Mouse (Mus musculus): ENCODE data around the gene Cd55b.
A peak's percentile ranks its signal among the peaks of the same experiment; 100 is the strongest.
"Not testable (repeated sequence)": the region's sequence is repeated elsewhere in the genome, so short reads cannot be mapped to it uniquely, and the experiment has no call there.

Gene Cd55b

DNA sequence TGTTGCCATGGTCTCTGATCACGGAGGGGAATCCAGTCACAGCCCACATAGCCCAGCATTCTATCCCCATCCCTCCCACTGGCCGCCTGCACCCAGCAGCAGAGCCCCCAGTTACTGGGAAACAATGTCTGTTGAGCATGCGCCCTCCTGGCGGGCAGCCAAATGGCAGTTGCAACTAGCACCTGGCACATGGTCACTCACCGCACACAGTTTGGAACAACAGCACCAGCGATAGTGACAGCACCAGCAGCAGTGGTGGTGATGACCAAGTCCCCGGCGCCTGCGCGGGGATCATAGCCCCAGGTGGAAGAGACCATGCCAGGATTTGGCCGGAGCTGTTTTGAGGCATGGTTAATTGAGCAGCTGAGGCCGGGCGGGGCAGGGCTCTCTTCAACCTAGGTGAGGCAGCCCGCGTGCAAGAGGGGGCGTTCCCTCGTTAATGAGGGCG is at the start of gene Cd55b:
TSS of gene Cd55b (minus strand) at position 346 of the 448 bp plus-strand sequence.
- no peak for DNase-seq (ENCODE audit: low read depth in 2 of 2, low spot score in 2 of 2)

DNA sequence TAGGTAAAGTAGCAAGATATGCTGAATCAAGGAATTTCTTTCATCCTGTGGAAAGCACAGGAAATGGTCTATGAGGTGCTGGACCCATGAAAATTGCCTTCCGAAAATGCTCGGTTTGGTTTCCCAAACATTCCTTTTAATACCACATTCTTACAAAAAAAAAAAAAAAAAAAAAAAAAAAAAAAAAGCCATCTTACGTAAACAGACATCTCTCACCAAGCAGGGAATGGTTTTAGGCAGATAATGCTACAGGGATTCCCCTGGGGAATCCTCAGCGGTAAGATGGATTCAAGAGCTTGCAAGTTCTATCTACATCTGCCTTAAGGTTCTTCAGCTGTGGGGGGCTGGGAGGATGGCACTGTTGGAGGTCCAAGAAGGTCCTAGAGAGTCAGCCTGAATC is 47.3 kb upstream of the Cd55b start:
- no peak for DNase-seq (ENCODE audit: low read depth in 2 of 2, low spot score in 2 of 2)

DNA sequence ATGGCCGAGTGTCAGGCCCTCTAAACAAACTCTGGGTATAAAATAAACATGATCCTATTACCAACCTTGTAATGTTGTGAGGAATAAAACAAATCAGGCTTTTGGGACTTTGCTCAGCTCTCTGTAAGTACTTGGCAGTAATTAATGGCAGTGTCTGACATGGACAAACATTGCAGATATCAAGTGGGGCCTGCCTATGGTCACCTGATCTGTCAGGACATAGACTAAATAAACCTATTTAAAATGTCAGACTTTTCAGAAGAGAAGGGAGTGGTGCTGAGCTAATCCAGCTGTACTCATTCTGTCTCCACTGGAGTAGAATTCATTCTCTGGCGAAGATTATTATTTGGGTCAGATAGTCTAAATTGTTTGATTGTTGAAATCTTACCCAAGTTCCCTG is 44.6 kb upstream of the Cd55b start:
- no peak for DNase-seq (ENCODE audit: low read depth in 2 of 2, low spot score in 2 of 2)

DNA sequence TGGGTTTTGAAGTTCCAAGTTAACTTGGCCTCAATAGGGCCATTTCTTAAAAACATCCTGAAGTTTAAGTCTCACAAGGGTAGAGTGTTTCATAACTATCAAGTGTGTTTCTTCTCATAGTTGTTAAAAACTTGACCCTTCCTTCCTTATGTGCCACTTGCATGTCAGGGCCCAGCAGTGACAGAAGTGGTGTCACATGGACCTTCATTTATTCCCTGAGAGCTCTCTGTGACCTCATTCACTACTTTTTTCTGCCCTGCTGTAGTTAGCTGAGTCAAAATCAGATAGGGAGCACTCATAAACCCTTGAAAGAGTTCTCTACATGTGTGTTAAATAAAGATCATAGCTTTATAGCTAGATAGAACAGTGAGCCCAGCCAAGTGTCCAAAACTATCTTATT is 41.4 kb upstream of the Cd55b start:
- DNase-seq (ENCODE audit: low read depth in 2 of 2, low spot score in 2 of 2): no peak

DNA sequence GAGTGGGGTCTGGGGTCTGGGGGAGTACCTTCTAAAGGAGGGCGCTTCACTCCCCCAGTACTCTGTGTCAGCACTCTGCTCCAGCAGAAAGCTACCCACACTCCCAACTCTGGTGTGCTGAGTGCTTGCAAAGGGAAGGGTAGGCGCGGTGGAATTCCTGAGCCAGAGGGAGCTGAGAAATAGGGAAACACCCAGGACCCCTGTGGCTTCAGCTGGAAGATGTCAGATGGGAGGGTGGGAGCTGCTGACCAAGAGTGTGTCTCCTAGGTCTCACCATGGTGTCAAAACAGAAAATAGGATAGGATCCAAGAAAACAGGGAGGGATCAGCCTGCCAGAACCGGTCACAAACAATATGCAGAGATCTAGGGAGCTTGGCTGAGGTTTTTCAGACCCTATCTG is 40.1 kb upstream of the Cd55b start:
- no peak for DNase-seq (ENCODE audit: low read depth in 2 of 2, low spot score in 2 of 2)

DNA sequence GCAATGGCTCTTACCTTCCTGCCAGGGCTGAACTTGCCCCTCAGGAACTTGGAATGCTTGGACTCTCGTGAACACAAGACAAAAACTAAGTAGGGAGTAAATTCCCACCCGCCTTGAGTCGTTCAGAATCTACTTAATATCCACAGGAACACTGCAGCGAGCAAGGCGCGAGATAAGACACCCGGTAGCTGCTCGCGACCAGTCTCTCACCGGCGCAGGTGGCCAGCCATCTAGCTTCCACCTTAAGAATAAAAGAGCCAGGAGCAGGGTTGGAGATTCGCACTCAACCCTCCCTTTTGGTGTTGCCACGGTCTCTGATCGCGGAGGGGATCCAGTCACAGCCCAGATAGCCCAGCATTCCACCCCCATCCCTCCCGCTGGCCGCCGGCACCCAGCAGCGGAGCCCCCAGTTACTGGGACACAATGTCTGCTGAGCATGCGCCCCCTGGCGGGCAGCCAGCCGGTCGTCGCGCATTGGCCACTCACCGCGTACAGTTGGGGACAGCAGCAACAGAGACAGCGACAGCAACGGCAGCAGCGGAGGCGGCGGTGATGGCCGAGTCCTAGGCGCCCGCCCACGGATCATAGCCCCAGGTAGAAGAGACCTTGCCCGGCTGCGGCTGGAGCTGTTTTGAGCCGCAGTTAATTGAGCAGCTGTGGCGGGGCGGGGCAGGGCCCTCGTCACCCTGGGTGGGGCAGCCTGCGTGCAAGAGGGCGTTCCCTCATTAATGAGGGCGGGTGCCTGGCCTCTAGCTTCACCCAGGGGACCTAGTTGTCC is 39.5 kb upstream of the Cd55b start, which contains the start of gene Cd55:
TSS of gene Cd55 (minus strand) at position 661 of the 778 bp plus-strand sequence.
- DNase-seq (ENCODE audit: low read depth in 2 of 2, low spot score in 2 of 2): peak; percentile 92 to 94

DNA sequence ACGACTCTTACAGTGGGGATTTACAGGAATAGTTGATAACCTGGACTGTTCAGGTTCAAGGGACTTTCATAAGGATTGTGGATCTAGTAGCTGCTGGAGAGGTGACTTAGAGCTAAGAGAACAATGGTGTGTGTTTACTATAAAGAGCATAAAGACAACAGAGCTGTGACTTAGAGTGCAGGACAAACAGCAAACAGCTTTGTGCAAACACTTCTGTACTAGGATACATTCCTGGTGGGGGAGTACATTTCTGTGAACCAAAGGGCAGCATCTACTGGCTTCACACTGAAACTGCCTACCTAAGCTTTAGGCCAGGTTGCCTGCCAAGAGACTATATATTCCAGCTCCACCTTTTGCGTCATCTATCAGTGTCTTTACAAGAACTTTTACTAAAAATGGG is 32.3 kb upstream of the Cd55b start:
- DNase-seq (ENCODE audit: low read depth in 2 of 2, low spot score in 2 of 2): no peak

DNA sequence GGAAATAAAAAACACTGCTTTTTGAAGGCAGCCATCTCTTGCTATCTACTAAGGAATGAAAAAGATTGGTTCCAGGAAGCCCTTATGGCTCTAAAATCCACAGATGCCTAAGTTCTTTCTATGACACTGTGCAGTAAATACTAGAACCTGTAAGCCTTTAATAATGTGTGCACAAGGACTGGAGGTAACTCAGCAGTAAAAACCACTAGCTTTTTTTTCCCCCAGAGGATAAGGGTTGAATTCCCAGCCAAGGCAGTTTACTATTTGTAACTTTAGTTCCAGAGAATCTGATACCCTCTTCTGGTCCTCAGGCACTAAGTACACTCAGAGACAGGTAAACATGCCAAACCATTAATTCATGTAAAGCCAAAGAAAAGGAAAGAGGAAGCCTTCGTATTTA is 20.1 kb upstream of the Cd55b start:
- DNase-seq (ENCODE audit: low read depth in 2 of 2, low spot score in 2 of 2): not testable (repeated sequence)

DNA sequence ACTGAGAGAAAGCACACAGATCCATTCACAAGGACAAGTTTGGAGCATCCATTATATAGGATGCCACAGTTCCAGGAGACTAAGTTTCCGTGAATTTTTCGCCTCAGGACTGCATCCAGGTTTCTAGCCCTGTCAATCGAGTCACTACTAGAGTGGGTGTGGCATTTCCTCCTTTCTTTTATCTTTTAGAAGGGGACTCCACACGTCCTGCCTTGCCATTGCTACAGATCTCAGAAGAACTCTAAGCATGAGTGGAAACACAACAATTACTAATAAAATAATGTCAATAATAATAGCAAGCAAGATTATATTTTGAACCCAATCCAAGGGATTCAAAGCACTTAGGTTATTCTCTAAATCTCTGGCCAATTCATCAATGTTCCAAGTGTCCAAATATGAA is 8.1 kb upstream of the Cd55b start:
- DNase-seq (ENCODE audit: low read depth in 2 of 2, low spot score in 2 of 2): no peak

DNA sequence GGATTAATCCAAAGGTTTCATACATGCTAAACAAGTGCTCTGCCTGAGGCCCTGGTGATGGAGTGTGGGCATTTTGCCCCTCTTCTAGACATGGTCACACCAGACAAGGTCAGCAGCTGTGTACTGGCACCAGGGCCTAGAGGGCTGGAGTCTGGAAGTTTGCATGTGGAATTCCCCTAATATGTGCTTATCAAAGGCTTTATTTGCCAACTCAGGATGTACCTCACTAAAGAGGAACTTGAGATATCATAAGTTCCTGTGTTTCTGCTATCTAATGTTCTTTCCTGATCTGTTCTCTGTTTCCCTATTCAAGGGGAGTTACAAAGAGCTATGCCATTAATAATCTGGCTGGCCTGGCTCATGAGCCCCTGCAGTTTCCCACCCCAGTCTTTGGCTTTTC is 5.9 kb upstream of the Cd55b start:
- not testable (repeated sequence) for DNase-seq (ENCODE audit: low read depth in 2 of 2, low spot score in 2 of 2)

DNA sequence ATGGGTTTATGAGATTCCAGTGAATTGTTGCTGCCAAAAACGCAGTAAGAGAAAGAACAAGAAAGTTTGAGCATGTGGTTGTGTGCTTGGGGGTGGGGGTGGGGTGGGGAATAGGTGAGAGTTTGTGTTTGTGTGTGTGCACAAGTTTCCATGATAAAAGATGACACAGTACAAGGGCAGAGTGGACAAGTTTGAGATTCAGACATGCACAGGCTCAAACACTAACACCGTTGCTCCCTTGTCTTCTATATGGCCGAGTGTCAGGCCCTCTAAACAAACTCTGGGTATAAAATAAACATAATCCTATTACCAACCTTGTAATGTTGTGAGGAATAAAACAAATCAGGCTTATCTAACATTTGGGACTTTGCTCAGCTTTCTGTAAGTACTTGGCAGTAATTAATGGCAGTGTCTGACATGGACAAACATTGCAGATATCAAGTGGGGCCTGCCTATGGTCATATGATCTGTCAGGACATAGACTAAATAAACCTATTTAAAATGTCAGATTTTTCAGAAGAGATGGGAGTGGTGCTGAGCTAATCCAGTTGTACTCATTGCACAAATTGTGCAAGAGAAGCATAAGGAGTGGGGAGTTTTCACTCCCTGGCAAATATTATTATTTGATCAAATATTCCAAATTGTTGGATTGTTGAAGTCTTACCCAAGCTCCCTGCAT is 4.5 kb upstream of the Cd55b start:
- DNase-seq (ENCODE audit: low read depth in 2 of 2, low spot score in 2 of 2): not testable (repeated sequence)

DNA sequence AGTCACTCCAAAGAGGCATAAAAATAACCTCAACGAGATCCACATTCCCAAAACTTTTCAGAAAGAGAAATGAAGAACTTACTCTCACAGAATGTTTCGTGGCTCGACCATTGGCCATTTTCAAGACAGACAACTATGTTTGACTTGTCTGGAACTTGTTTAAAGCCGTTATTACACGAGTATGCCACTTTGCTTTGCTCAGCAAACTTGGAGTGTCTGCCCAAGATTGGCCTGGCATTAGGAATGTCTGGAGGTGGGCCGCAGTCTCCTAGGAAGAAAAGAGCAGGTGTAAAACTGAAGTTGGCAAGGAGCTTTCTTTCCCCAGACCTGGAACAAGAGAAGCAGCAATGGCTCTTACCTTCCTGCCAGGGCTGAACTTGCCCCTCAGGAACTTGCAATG is 776 bp downstream of the Cd55b start:
- DNase-seq (ENCODE audit: low read depth in 2 of 2, low spot score in 2 of 2): not testable (repeated sequence)

DNA sequence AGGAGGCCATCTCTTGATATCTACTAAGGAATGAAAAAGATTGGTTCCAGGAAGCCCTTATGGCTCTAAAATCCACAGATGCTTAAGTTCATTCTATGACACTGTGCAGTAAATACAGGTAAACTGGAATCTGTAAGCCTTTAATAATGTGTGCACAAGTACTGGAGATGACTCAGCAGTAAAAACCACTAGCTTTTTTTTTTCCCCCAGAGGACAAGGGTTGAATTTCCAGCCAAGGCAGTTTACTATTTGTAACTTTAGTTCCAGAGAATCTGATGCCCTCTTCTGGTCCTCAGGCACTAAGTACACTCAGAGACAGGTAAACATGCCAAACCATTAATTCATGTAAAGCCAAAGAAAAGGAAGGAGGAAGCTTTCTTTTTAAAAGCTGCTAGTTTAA is 25.7 kb downstream of the Cd55b start:
- DNase-seq (ENCODE audit: low read depth in 2 of 2, low spot score in 2 of 2): not testable (repeated sequence)

DNA sequence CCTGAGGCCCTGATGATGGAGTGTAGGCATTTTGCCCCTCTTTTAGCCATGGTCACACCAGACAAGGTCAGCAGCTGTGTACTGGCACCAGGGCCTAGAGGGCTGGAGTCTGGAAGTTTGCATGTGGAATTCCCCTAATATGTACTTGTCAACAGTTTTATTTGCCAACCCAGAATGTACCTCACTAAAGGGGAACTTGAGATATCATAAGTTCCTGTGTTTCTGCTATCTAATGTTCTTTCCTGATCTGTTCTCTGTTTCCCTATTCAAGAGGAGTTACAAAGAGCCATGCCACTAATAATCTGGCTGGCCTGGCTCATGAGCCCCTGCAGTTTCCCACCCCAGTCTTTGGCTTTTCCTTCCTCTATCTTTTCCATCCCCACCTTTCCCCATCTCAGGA is 35.5 kb downstream of the Cd55b start:
- DNase-seq (ENCODE audit: low read depth in 2 of 2, low spot score in 2 of 2): not testable (repeated sequence)

DNA sequence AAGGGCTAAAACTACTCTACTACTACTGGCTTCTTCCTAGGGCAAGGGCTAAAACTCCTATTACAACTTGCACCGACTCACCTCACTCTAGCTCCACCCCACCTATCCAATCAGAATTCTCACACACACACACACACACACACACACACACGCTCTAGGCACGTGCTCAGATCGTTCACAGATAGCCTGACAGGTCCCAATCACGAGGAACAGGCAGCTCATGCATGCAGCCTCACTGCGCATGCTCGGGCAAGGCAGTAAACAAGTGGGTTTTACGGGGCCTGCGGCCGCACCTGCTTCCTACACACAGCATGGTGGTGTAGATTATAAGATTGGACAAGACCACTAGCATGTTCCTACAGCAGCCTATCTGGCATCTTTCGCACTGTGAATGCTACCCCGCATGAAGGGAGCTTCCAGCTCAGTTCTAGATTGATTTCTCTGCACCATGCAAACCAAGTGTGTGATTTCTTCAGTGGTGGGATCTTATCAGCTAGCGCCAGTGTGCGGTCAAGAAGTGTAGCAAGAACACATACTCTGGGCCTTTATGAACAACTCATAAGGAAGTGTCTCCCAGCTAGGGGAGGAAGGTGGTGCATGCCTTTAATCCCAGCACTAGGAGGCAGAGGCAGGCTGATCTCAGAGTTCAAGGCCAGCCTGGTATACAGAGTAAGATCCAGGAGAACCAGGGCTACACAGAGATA is 44.9 kb downstream of the Cd55b start:
- DNase-seq (ENCODE audit: low read depth in 2 of 2, low spot score in 2 of 2): no peak

DNA sequence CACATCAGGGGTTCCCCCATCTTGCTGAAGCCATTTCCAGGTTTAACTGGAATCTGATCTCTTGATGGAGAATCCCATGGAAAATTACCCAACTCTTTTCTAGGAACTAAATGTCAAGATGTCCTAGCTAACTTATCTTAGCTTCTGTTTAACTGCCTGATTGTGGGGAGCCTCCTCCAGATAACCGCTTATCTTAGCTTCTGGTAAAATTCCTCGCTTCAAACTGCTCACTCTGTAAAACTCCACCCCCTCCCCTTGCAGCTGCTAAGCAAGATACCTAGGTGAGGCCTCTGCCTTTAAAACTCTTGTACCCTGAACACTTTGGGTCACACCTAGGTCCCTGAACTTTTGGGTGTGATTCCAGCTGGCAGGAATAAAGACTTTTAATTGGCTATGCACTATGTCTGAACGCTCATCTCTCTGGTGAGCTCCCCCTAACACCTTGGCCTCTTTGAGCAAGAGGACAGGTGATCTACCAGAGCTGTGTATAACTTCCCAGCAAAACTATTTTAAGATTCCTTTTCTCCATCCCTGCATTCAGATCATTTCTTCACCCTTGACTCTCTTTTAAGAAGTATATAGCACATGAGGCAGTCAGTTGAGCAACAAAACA is 48.5 kb downstream of the Cd55b start:
- DNase-seq (ENCODE audit: low read depth in 2 of 2, low spot score in 2 of 2): no peak

DNA sequence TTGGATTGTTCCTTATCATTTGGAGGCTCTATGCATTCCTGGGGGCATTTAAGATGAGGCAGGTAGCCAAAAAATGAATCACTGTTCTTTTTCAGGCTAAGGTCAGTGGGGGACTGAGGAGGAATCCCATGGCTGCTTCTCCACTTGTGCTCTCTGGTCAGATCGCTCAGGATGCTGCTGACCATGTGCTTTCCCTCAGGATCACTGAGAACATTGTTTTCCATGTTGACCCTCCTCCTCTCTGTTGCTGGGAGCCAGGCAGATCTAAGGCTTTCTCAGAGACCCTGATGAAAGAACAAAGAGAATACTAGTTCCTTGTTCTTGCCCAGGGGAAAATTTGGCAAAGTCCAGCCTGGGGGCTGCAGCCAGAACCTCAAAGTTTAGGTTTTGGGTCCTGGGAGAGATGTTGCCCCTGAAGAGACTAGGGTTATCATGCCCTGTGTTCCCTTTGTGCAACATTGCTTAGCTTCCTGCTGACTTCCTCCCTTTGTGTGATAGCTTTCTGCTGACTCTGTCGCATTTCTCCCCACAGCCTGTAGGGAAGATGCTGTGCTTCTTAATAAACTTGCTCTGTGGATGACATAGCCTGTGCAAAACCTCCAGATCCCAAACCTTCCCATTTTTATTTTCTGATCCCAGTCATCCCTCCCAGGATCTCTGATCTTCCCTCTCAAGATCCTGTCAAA is 49.3 kb downstream of the Cd55b start:
- no peak for DNase-seq (ENCODE audit: low read depth in 2 of 2, low spot score in 2 of 2)

DNA sequence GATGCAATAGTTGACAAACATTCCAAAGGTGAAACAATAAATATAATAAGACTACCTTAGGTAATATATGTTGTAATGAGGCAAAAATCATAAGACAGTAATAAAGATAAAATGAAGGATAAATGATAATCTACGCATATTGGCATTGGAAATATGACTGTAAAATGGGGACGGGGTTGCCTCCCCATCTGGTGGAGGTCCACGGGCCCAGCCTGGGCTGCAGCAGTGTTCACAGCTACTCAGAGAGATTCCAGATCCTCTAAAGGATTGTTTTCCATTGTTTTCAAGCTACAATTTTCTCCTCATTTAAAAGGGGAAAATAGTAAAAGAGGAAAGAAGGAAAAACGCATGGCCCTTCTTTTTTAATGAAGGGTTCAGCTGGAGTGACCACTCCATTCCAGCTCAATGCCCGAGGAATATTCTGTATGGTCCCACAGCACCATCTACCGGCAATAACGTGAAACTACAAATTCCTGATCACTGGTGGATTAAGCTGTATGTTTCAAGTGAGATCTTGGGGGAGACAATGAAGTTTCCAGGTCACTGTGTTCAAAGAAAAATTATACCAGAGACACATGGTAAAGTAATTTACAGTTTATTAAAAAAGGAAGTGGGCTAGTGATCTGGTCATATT is 50.8 kb downstream of the Cd55b start:
- peak in 1 of 2 experiments; percentile 25 for DNase-seq (ENCODE audit: low read depth in 2 of 2, low spot score in 2 of 2)

DNA sequence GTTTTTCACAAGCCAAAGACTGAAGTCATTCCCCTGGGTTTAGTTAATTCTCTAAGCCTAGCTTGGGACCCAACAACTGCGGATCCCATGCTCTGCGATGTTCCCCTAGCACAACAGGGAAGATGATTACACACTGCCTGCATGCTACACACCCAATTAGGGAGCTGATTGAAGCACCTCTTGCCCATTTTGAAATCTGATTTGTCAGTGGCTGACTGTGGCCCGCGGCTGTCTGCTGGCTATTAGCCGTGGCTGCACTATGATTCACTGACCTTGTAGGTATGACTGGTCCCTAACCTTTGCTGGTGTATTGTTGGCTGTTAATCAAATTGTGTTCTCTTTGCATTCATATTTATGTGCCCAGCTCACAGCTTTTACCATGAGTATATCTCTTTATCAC is 51.5 kb downstream of the Cd55b start:
- no peak for DNase-seq (ENCODE audit: low read depth in 2 of 2, low spot score in 2 of 2)

DNA sequence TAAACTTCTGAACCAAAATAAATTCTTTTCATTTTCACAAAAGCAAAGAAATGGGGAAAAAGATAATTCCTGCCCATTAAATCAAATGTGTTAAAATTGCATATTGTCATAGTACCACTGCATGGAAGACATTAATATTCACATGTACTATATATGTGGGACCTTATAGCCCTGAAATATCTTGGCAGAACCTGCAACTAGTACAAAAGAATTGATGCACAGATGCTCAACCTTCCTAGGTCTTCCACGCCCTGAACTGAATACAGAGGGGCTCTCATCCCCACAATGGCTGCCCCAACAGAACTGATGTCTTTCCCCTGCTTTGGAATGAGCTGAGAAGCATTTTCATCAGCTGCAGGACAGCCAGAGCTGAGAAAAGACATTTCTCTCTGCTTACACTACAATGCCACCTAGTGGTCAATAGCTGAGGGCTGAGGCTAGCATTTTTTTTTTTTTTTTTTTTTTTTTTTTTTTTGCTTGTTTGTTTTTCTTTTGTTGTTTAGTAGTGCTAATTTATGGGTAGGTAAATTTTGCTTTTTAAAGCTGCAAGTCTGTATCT is 72.7 kb downstream of the Cd55b start:
- peak in 1 of 2 experiments; percentile 5 for DNase-seq (ENCODE audit: low read depth in 2 of 2, low spot score in 2 of 2)

All from CD8-positive naive resting alpha-beta T cell, adult 2 months (primary cell).